Mouse (Mus musculus) thymus, postnatal 14 days (tissue): ENCODE data around the gene Rbm48.
"Not testable (repeated sequence)": the region's sequence is repeated elsewhere in the genome, so short reads cannot be mapped to it uniquely, and the experiment has no call there.

Experiments used
- DNase-seq: peaks from one replicate; pipeline ENCODE4 v3.0.0; 2021

Rbm48 gene

DNA sequence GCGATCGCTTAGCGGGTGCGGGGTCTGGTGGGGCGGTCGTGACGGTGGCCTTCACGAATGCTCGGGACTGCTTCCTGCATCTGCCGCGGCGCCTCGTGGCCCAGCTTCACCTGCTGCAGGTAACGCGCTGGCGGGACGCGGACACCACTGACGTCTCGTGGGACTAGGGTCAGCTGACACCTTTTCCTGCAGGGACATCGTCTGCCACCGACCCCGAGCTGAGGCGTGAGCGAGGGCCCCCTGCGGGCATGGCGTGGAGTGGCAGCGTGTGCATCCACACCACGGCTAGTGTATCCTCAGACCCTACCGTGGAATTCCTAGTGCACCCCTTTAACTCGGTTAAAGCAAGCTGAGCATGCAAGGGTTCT, at the start of gene Rbm48:
Rbm48 (minus strand) TSS at position 187 of the 368 bp plus-strand sequence.
- peak; percentile 84 for DNase-seq

DNA sequence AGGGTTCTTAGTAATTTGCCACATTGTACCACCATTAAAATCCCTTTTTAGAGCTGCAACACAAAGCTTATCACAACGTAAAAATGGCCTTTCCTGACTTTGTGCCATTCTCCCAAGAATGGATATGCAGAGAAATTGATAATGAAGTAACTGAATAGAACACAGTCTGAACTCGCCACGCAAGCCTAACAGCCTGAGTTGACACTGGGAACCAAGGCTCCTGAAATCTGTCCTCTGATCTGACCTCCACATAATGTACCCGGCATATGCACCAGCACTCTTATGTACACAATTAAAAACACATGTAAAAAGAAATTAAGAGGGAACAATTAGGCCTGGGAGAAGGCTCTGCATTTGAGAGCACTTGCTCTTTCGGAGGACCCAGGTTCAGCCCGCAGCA, 48.9 kb upstream of the Rbm48 start:
- DNase-seq, result no peak

DNA sequence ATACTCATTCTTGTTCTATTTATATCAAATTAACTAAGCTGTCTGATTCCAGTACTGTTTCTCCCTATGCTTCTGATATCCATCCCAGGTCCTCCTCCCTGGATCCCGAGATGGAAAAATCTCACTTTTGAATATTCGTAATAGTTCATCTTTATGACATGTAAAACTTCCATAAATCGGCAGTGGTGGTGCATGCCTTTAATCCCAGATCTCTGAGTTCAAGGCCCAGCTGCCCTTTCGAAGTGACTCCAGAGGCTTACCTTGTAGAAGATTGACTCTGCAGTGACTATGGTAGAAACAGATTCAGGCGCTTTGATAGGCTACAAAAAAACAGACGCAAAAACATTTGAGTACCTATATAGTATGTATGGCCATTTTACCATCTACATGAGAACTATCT, 48.2 kb upstream of the Rbm48 start:
- no peak for DNase-seq

DNA sequence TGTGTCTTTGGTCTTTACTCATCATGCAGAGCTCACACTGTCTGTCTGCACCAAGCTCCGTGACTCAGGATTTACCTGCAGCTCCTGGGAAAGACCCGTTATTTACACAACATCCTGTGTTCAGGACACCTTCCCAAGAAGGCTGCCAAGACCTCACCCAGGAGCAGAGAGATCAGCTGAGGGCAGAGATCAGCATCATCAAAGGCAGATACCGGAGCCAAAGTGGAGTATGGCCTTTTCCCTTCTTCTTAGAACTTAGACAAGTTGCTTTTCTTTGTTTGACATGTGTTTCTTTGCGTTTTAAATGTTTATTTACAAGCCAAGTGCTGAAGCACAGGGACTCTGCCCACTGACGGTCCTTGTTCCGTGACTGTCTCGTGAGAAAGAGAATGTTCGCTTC, 38.9 kb upstream of the Rbm48 start:
- no peak for DNase-seq

DNA sequence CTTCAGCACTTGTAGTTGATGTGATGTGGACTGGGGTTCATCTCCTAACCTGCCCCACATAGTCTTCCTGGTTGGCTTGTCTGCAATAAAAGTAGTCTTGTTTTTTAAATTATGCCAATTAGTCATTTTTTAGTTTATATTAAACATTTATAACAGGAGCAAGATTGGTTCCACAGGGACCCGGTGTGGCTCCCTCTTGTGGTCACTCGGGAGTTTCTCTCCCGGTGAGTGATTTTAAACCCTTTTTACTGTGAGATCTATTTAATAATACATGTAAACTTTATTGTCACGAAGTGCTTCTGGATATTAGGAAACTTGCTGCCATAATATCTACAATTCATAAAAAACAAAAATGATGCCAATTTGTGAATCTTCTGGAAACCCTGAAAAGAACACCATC, 37.6 kb upstream of the Rbm48 start:
- DNase-seq, result peak; percentile 22

DNA sequence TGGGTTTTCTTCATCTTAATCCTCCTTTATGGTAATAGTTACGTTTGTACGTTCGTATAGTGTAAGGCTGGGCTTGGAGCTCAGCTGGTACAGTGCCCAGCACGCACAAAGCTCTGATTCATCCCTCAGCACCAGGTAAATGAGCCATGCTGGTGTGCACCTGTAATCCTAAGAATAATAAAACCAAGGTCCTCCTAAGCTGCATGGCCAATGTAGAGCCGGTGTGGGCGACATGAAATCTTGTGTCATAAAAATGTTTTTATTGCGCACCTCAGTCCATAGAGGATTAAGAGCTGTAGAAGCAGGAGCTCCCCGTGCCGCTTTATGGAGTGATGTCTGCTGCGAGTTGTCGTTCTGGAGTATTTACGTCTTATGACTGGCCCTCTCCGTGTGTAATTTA, 36.9 kb upstream of the Rbm48 start:
- DNase-seq, result no peak

DNA sequence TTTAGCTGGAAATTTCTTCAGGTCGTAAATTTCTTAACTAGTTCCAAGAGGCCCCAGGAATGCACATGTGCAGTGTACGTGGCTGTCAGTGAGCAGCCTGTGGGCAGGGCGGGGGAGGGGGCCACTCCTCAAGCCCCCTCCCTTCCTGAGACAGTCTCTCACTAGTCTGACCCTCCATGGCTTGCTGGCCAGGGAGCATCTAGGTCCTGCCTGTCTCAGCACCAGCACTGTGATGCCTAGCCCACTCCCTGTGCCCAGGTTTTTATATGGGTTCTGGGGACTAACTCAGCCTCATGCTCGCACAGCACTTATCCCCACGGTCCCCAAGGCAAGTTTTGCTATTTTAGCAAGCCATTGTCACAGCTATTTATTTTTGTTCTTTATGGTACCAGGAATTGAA, 35.9 kb upstream of the Rbm48 start:
- DNase-seq, result no peak

DNA sequence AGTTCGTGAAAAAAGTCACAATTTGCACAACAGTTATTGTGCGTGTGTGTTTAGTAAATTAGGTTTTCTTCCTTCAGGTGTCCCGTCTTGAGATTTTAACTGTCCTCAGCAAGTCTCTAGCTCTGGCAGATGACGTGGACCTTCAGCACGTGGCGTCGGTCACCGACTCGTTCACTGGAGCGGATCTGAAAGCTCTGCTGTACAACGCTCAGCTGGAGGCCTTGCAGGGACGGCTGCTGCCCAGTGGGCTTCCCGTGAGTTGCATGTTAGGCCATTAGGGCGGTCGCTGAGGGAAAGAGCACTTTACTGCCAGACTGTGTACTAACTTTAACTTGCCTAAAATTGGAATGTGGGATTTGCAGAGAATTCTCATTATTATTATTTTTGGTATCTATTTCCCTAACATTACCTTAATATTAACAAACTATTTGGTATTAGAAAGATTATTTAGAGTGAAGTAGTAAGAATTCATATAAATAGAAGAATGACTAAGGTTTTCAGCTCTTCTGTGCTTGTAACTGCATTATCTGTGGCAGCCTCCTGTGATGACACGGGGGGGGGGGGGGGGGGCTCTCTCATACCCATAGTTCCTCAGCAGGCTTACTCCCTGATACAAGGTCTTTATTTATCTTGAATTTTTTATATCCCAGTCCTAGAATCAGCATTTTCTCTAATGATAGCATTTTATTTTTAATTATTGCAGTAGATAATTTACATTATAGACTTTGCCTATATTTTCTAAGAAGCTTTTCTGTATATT, 35.3 kb upstream of the Rbm48 start:
- no peak for DNase-seq

DNA sequence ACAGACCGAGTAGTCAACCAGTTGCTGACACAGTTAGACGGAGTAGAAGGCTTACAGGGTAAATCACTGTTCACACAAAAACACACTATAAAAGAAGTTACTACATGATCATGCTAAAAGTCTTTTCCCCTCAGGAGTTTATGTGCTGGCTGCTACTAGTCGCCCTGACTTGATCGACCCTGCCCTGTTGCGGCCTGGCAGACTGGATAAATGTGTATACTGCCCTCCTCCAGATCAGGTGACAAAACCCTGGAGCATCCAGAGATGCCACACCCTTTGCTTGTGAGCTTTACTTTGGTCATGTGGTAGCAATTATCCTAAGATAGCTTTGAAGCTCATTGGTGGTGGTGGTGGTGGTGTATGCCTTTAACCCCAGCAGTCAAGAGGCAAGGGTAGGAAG, 33.7 kb upstream of the Rbm48 start:
- no peak for DNase-seq

DNA sequence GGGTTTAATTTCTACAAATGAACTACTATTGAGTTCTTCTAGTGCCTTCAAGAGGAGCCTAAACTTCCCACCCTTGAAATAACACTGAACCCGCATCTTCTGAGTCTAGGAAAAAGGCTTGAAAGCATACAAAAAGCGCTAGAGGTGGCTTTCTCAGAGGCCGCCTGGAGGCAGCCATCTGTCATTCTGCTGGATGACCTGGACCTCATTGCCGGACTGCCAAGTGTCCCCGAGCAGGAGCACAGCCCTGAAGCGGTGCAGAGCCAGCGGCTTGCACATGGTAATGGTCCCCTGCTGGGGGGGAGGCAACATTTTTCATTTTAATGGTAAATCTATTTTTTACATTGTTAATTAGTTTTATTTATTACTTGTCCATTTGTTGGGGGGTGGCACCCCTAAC, 24.1 kb upstream of the Rbm48 start:
- no peak for DNase-seq

DNA sequence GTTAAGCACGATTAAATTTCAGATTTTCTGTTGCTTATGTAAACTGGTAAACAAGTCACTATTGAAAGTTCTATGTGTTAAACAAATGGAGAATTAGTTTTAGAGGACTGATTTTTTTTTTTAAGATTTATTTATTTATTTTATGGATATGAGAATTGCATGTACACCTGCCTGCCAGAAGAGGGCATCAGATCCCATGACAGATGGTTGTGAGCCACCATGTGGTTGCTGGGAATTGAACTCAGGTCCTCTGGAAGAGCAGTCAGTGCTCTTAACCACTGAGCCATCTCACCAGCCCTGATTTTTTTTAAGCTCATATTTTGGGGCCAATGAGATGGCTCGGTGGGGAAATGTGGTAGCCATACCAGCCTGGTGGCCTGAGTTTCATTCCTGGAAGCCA, 15.4 kb upstream of the Rbm48 start:
- not testable (repeated sequence) for DNase-seq

DNA sequence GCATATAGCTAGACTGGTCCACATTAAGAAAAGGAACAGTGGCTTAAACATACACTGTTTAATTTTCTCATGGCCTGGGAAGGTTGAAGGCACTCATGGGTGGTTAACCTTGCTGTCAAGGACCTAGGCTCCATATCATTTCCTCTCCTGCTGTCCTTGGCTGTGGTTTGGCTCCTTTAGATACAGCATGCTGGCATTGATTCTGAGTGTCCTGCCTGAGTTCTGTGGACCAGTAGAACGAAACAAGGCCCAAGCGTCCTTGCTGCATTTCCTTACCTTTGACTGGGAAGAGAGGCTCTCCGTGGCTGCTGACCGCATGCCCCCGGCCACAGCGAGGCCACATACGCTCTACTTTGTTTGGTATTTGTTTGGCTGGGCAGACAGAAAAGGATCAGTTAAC, 12.9 kb upstream of the Rbm48 start:
- DNase-seq, result no peak

DNA sequence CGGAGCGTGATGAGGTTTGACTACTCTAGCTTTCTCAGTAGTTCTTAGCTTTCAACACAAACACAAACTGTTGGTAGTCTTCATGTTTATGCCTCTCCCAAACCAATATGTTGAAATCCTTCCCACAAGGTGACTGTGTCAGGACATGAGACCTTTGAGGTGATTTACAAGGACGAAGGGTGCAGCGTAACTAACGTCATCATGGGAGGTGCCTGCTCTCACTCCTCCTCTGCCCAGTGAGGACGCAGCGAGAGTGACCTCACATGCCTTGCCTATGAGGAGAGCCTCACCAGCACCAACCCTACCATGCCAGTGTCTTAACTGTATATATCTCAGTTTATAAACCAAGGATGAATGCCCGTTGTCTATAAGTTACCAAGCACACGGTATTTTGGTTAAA, 10.7 kb upstream of the Rbm48 start:
- no peak for DNase-seq

DNA sequence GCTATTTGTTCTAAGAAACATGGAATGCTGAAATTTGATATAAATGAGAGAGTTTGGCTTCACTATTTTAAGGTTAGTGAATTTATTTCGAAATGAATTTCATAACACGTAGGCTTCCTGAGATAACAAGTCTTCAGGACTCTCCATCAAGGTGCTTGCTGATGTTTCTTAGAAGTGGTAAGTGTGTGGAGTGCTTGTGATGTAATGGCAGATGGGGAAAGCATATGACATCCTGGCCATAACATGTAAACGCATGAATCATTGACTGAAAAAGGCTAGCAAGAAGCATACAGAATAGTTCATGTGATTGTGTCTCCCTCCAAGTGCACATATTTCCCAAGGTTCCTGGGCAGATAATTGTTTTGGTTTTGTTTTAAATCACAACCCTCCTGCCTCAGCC, 4.4 kb upstream of the Rbm48 start:
- no peak for DNase-seq

DNA sequence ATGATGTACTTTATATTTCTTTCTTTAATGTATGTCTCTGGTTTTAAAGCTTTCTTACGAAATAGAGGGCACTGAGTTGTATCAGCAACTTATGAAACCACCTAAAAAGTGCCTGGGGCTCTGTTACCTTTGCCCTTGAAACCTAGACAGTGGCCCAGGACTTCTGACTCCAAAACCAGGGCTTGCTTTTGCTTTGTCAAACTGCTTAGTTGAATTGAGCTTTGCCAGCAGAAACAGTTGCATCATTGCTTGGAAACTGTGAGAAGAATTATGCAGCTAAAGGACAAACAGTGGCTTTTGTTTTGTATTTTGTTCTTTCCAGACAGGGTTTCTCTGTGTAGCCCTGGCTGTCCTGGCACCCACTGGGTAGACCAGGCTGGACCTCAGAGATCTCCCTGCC, 3.9 kb upstream of the Rbm48 start:
- no peak for DNase-seq

DNA sequence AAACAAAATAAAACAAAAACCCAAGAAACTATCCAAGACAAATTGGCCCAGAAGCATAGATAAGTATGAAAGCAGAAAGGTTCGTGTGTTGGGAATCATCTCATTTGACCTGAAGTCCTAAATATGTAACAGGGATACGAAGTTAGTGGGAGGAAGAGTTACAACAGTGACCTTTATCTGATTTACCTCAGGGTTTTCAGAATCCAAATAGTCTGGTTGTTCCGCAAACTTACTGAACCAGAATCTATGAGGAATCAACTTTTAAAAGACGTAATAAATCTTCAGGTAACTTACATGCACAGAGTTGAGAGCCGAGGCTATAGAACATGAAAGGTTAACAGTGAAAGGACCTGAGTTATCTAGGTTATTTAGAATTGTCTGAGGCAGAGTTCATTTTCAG, 2.4 kb upstream of the Rbm48 start:
- DNase-seq, result no peak

DNA sequence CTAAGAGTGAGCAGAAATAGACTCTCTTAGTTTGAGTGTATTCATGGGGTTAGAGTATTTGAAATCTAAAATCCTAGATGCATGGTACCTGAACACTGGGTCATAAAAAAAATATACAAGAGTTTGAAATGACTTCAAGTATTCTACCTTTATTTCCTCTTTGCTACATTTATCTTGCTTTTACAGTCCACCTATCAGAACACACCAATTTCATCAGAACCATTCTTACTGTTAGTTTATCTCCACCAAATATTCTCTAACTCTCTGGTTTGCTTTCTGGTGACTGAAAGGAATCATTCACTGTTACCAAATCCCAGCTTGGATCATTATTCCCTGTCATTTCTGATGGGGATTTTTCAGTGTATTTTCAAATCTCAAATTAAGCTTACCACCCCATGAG, 786 bp upstream of the Rbm48 start:
- no peak for DNase-seq

DNA sequence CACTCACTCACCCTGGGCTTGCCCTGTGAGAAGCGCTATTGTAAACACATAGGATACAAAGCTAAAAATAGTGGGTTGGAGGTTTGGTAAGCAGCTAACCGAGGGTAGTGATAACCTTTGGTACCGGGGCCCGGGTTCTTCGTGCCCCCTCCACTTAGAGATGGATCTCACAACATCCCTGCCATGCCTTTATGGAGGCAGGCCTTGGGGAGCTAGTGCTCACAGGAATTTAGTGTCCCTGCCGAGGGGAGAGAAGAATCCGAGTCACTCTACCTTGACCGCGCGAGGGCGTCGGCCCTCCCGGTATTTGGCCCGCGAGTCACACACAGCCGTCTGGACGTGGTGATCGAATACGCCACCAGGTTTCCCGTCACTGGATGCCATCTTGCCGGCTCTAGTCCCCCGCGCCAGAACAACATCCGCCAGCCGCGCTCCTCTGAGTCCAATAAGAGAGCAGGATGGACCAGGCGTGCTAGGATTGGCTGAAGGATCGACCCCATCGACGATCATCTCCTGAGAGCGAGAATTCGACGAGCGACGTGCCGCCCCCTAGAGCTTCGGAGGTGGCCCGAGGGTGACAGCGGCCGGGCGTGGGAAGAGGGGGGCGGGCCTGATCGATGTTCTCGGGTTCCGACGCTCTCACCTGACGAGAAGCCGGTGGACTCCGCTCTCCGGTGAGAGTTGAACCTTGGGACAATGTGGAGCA, 539 bp downstream of the Rbm48 start, which contains the start of gene Pex1:
Pex1 (plus strand) TSS at position 374 of the 706 bp plus-strand sequence.
- peak; percentile 95 for DNase-seq

DNA sequence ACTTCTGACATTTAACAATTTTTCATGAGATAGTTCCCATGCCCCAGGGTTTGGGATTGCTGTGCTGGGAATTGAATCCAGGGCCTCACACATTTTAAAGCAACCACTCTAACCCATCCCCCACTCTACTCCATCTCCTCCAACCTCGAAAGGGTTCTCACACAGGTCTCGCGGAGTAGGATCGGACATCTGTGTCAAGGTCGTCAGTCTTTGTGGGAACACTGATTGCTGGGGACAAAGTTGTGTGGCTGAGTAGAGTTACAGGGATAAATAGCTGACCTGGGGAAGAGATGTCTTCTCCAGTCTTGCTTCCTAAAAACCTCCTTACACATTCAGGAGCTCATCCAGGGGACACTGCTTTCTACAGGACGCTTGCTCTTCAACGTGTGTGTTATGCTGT, 17.3 kb downstream of the Rbm48 start:
- DNase-seq, result no peak

DNA sequence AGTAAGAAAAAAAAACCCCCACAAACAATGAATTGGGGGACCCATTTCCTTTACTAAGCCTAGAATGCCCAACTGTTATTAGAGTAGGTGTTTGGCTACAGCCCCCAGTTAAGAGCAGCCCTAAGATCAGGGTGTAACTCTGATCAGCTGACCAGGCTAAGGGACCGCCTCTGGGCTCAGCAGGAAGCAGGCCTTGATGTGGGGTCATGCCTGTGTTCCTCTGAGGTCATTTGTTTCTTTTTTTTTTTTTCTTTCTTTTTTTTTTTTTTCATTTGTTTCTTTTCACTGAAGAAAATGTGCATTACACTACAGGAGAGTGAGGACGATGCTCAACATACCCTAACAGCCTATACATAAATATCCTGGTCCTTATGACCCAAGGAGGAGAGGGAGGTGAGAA, 18.4 kb downstream of the Rbm48 start:
- DNase-seq, result no peak

DNA sequence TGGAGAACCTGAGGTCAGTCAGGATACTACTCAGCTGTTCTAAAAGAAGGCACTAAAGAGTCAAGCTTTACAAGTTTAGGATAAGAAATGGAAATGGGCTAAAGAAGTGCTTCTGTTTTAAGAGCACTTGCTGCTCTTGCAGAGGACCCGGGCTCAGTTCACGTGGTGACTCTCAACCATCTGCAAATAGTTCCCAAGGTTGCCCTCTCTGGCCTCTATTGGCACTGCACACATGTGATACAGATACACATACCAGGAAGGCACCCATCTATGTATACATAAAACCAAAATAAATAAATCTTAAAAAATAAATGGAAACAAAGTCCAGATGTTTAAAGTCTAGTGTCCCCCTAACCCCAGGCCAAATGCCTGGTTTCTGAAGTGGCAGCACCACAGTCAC, 21.6 kb downstream of the Rbm48 start:
- no peak for DNase-seq

DNA sequence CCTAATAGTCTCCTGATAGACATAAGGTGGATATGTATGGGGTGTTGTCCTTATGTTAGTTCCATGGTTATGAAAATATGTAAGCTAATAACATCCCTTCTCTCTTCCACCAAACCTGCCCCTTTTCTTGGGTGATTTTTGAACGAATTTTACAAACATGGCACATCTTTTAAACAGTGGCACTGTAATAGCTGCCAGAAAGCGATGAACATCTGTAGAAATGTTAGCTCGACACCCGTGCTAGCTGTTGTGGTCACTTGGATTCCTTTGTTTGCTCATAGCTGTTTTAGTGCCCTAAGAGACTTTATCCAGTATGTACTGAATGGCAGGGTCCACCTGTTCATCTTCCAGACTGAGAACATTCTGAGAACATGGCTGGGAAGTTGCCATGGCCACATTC, 25.1 kb downstream of the Rbm48 start, which contains the start of gene 1700109H08Rik:
1700109H08Rik (plus strand) TSS at position 301 of the 400 bp plus-strand sequence.
- DNase-seq, result no peak

DNA sequence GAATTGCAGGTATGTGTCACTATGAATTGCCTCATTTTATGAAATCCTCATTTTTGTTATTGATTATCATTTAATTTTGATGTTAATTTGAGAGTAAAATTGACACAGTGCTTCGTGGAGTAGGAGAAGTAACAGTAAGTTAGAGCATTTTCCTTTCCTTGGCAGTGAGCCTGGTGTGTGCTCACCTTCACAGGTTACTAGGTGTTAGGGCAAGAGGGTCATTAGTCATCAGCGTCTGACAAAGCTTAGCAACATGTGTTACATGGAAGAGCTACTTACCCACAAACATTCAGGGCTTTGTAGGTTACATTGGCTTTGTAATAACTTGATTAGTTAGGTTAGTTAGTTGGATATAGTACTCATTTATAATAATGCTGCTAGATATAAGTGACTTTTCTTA, 42.2 kb downstream of the Rbm48 start:
- DNase-seq, result no peak

DNA sequence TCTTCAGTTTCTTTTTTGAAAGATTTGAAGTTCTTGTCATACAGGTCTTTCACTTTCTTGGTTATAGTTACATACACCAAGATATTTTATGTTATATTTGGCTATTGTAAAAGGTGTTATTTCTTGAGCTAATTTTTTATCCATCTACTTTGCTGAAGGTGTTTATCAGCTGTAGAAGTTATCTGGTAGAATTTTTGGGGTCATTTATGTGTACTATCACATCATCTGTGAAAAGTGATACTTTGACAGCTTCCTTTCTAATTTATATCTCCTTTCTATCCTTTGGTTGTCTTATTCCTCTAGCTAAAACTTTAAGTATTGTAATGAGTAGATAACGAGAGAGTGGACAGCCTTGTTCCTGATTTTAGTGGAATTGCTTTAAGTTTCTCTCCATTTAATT, 44.9 kb downstream of the Rbm48 start:
- no peak for DNase-seq

DNA sequence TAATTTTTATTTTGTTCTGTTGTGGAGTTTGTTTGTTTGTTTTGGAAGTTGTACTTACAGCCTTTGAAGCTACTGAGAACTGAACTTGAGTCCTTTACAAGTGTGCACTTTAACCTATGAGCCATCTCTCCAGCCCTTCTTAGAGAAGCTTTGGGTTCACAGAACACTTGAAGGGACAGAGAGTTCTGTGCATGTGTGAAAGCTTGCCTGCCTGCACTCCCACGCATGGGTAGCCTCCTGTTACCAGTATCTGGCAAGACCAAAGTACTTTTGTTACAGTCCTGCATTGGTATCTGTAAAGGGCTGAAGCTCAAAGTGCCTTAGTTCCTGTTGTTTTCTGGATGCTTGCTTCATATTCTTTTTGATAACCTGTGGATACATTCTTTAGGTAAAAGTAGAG, 50.2 kb downstream of the Rbm48 start:
- no peak for DNase-seq
